Mouse (Mus musculus) forebrain, embryonic 14.5 days (tissue): ENCODE measurements at regions not wholly inside any gene's neighbourhood (a gene's known extent, or its start where the extent isn't known, plus 50 kb on each side); places are given as distances from the start of the nearest gene placed in this dataset.

Experiments
- ATAC-seq: fragments of 200-750 bp; cut with Nextera tagmentation; 2 replicates; pipeline ENCODE4 v1.8.0; 2017; ENCODE audit warnings: mild to moderate bottlenecking, moderate library complexity
- DNase-seq: peaks from one replicate; pipeline ENCODE4 v3.0.0-alpha.2; 2015; ENCODE audit warnings: low spot score
- H3K27ac ChIP-seq: fragments of 300-500 bp; sonication (generic); 2 replicates; pipeline ENCODE4 v1.5.1; 2014; ENCODE audit warnings: low read depth, mild to moderate bottlenecking, control low read depth, low read length, moderate library complexity
- H3K27me3 ChIP-seq: fragments of 300-500 bp; sonication (generic); replicated peaks from 2 replicates; pipeline ENCODE4 v1.6.1; 2014; ENCODE audit warnings: low read length, control low read depth, mixed read lengths; ENCODE audit not compliant: control insufficient read depth, insufficient read depth
- H3K36me3 ChIP-seq: fragments of 300-500 bp; sonication (generic); 2 replicates; pipeline ENCODE4 v1.6.1; 2014; ENCODE audit warnings: low read length, control low read depth; ENCODE audit not compliant: control insufficient read depth, insufficient read depth
- H3K4me1 ChIP-seq: fragments of 300-500 bp; sonication (generic); 2 replicates; pipeline ENCODE4 v1.6.1; 2014; ENCODE audit warnings: antibody characterized with exemption, low read length, control low read depth; ENCODE audit not compliant: control insufficient read depth, insufficient read depth
- H3K4me2 ChIP-seq: fragments of 300-500 bp; sonication (generic); 2 replicates; pipeline ENCODE4 v1.6.1; 2014; ENCODE audit warnings: mild to moderate bottlenecking, control low read depth, low read length
- H3K4me3 ChIP-seq: fragments of 300-500 bp; sonication (generic); 2 replicates; pipeline ENCODE4 v1.5.1; 2014; ENCODE audit warnings: low read depth, low read length, control low read depth
- H3K9ac ChIP-seq: fragments of 300-500 bp; sonication (generic); 2 replicates; pipeline ENCODE4 v1.6.1; 2014; ENCODE audit warnings: mild to moderate bottlenecking, low read length, control low read depth, moderate library complexity
- H3K9me3 ChIP-seq: fragments of 300-500 bp; sonication (generic); replicated peaks from 2 replicates; pipeline ENCODE4 v1.6.1; 2016; ENCODE audit warnings: low read length, control low read depth, mixed read lengths; ENCODE audit not compliant: control insufficient read depth
- WGBS: fragments of 180-500 bp; shearing (Covaris S2); extraction: QIAGEN DNeasy Blood & Tissue Kit; methylation state at CpG from one replicate; pipeline ENCODE4 v1.1.7; 2014; 5-methylcytosine and 5-hydroxymethylcytosine counted together

GRCm38 (mm10) chr13:111183293-111183692, 71.5 kb upstream of the Actbl2 start:
- no peaks in the 10 kb centered on the region for H3K36me3 ChIP-seq
- H3K4me2 ChIP-seq = no peak overlapping the region
- no peak overlapping the region for H3K4me3 ChIP-seq
- no peak overlapping the region for H3K27ac ChIP-seq
- no peak for ATAC-seq
- no peaks in the 10 kb centered on the region for H3K4me1 ChIP-seq
- DNase-seq = no peak
- 64% methylated on average over 2 of the region's 2 CpGs for WGBS
- H3K9ac ChIP-seq = no peak overlapping the region
- no peaks in the 10 kb centered on the region for H3K27me3 ChIP-seq
- no peaks in the 10 kb centered on the region for H3K9me3 ChIP-seq

DNA sequence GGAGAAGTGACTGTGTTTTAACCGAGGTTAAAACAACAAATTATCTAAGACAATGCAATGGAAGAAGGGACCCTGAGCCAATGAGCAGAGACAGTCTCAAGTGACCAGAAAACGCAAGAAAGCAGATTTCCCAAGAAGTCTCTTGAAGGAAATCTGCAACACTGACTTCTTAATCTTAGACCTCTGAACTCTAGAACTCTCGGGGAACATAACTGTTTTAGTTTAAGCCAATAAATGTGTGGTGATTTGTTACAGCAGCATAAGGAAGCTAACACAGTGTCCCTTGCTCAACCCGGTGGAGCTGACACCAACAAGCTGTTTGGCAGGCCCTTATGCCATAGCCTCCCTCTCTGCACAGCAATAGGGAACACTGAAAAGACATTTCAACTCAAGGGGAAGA, 69.0 kb upstream of the Actbl2 start:
- Histone ChIP-seq H3K4me1 (no peaks in the 10 kb centered on the region), H3K36me3 (no peaks in the 10 kb centered on the region), H3K4me2 (no peak overlapping the region), H3K4me3 (no peak overlapping the region), H3K9me3 (no peaks in the 10 kb centered on the region), H3K9ac (no peak overlapping the region), H3K27me3 (no peaks in the 10 kb centered on the region), H3K27ac (no peak overlapping the region)
- no peak for ATAC-seq
- WGBS = 86% methylated on average over 4 of the region's 4 CpGs
- no peak for DNase-seq

GRCm38 (mm10) chr13:111186833-111187232, 68.0 kb upstream of the Actbl2 start:
- no peak for ATAC-seq

DNA sequence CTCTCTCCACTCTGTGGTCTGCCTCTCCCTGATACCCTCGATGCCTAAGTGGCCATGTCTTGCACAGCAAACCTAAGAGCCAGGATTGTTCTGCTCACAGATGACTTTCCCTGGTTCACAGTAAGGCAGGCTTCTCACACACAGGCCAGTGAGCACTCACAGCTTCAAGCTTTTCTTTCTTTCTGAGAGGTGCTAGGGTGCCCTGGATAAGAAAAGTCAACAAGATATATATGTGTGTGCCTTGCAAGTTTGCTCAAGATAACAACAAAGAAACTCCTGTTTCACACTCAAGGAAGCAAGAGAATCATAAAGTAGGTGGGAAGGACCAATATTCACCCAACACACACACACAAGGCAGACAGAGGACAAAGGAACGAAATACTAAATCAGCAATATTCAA, 60.9 kb upstream of the Actbl2 start:
- no peak for ATAC-seq
- no peak overlapping the region for H3K4me3 ChIP-seq

More at GRCm38 (mm10) chr13:111186833-111187232, 68.0 kb upstream of the Actbl2 start:
- H3K4me2 ChIP-seq = no peak overlapping the region
- no peak overlapping the region for H3K27ac ChIP-seq
- H3K9ac ChIP-seq = no peak overlapping the region
- WGBS = 89% methylated on average over 2 of the region's 2 CpGs
- H3K4me3 ChIP-seq = no peak overlapping the region
- no peak for DNase-seq
- no peaks in the 10 kb centered on the region for H3K36me3 ChIP-seq
- no peaks in the 10 kb centered on the region for H3K27me3 ChIP-seq
- no peaks in the 10 kb centered on the region for H3K4me1 ChIP-seq
- no peaks in the 10 kb centered on the region for H3K9me3 ChIP-seq

DNA sequence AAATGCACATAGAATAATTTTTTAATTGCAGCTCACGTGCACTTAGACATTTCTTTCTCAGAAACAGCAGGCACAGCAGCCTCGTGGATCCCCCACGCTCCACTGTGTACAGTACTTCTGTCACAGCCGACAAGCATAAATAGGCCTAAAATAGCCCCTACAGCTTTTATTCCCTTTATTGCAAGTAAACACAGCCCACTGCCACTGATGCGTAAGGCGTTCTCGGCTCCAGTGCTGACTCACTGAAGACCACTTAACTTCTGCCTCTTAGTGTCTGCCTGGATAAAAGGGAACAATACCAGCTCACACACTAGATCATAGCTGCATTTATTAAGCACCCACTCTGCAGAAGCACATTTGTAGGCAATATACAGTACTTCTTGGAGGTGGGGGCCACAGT, 60.5 kb upstream of the Actbl2 start:
- H3K27ac ChIP-seq = no peak overlapping the region
- no peaks in the 10 kb centered on the region for H3K9me3 ChIP-seq
- WGBS = 30% methylated on average over 7 of the region's 7 CpGs
- H3K4me1 ChIP-seq = no peaks in the 10 kb centered on the region
- peak; percentile 43 for DNase-seq
- H3K4me2 ChIP-seq = no peak overlapping the region
- no peak overlapping the region for H3K9ac ChIP-seq
- no peak overlapping the region for H3K4me3 ChIP-seq
- ATAC-seq = peak; percentile 63; the same call in 1 of the 2 replicates
- H3K27me3 ChIP-seq = no peaks in the 10 kb centered on the region
- H3K36me3 ChIP-seq = no peaks in the 10 kb centered on the region

More for the DNA sequence above, 60.9 kb upstream of the Actbl2 start:
- no peaks in the 10 kb centered on the region for H3K27me3 ChIP-seq
- DNase-seq = no peak
- no peaks in the 10 kb centered on the region for H3K4me1 ChIP-seq
- WGBS = 78% methylated on average over 2 of the region's 2 CpGs
- H3K4me2 ChIP-seq = no peak overlapping the region
- no peaks in the 10 kb centered on the region for H3K36me3 ChIP-seq
- H3K27ac ChIP-seq = no peak overlapping the region
- no peak overlapping the region for H3K9ac ChIP-seq
- no peaks in the 10 kb centered on the region for H3K9me3 ChIP-seq

- Histone ChIP-seq H3K4me3 (no peak overlapping the region), H3K9ac (no peak overlapping the region), H3K36me3 (no peaks in the 10 kb centered on the region), H3K4me1 (no peaks in the 10 kb centered on the region), H3K27ac (no peak overlapping the region), H3K27me3 (no peaks in the 10 kb centered on the region), H3K4me2 (no peak overlapping the region), H3K9me3 (no peaks in the 10 kb centered on the region)
- no peak for ATAC-seq
- DNase-seq = no peak
- 91% methylated on average over 3 of the region's 3 CpGs for WGBS
Measured at GRCm38 (mm10) chr13:111201532-111201931, 53.3 kb upstream of the Actbl2 start.

DNA sequence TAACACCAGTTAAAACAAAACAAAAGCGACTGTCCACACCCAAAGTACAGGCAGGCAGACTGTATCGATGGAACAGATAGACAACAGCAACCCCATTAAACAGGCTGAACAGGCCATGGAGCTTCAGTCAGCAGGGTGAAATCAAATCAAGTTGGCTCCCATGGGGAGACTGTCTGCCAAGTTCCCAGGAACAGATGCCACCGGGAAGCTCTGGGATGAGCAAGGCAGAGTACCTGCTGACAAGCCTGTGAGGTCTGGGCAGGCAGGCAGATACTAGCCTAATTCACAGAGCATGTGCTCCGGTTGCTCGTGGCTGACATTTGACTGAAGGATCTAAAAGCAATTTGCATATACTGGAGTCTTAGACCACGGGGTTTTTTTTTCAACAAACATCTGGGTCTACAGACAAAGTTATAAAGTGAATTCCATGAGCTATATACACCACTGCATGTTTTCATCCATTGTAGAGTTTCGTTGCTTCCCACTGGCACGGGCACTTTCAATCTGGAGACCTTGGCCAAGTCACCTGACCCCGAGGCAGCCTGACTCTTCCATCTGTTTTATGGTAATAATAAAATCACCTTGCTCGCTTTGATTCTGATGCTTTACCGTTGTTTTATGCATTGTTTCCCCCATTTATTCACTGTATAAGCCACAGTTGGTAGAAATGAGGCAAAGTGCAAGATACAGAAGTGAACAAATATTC, 50.1 kb upstream of the Actbl2 start:
- DNase-seq = peak; percentile 70
- 72% methylated on average over 11 of the region's 11 CpGs for WGBS
- peak; percentile 77 for ATAC-seq

More for the DNA sequence above, 50.1 kb upstream of the Actbl2 start:
- no peak overlapping the region for H3K9ac ChIP-seq
- H3K27ac ChIP-seq = no peak overlapping the region
- H3K4me2 ChIP-seq = no peak overlapping the region
- H3K4me1 ChIP-seq = no peaks in the 10 kb centered on the region
- no peaks in the 10 kb centered on the region for H3K36me3 ChIP-seq
- H3K4me3 ChIP-seq = no peak overlapping the region
- H3K9me3 ChIP-seq = no peaks in the 10 kb centered on the region
- no peaks in the 10 kb centered on the region for H3K27me3 ChIP-seq
